Mouse (Mus musculus): ENCODE measurements at regions not wholly inside any gene's neighbourhood (a gene's known extent, or its start where the extent isn't known, plus 50 kb on each side); places are given as distances from the start of the nearest gene placed in this dataset.

GRCm38 (mm10) chr13:28528898-28529511 is 271.7 kb downstream of the Gm11361 start:
- DNase-seq (ENCODE audit: low read depth, low spot score) = no peak

GRCm38 (mm10) chr13:28526299-28526698 is 269.0 kb downstream of the Gm11361 start:
- no peak for DNase-seq (ENCODE audit: low read depth, low spot score)

GRCm38 (mm10) chr13:28524411-28524810 is 267.1 kb downstream of the Gm11361 start:
- no peak for DNase-seq (ENCODE audit: low read depth, low spot score)

- DNase-seq (ENCODE audit: low read depth, low spot score) = no peak
Observed at GRCm38 (mm10) chr13:28520127-28520482, 262.8 kb downstream of the Gm11361 start.

- DNase-seq (ENCODE audit: low read depth, low spot score) = peak; percentile 13
Observed at GRCm38 (mm10) chr13:28519383-28520126, 262.2 kb downstream of the Gm11361 start.

GRCm38 (mm10) chr13:28517161-28517560 is 259.8 kb downstream of the Gm11361 start:
- no peak for DNase-seq (ENCODE audit: low read depth, low spot score)

GRCm38 (mm10) chr13:28516636-28517035 is 259.3 kb downstream of the Gm11361 start:
- DNase-seq (ENCODE audit: low read depth, low spot score) = no peak

GRCm38 (mm10) chr13:28514245-28514644 is 256.9 kb downstream of the Gm11361 start:
- no peak for DNase-seq (ENCODE audit: low read depth, low spot score)

- DNase-seq (ENCODE audit: low read depth, low spot score) = no peak
Observed at GRCm38 (mm10) chr13:28513336-28513735, 256.0 kb downstream of the Gm11361 start.

GRCm38 (mm10) chr13:28512573-28513334 is 255.4 kb downstream of the Gm11361 start:
- no peak for DNase-seq (ENCODE audit: low read depth, low spot score)

- no peak for DNase-seq (ENCODE audit: low read depth, low spot score)
Observed at GRCm38 (mm10) chr13:28508184-28508583, 250.9 kb downstream of the Gm11361 start.

- DNase-seq (ENCODE audit: low read depth, low spot score) = no peak
Observed at GRCm38 (mm10) chr13:28507783-28508182, 250.5 kb downstream of the Gm11361 start.

- DNase-seq (ENCODE audit: low read depth, low spot score) = no peak
Observed at GRCm38 (mm10) chr13:28504340-28504739, 247.0 kb downstream of the Gm11361 start.

GRCm38 (mm10) chr13:28502171-28502570 is 244.8 kb downstream of the Gm11361 start:
- DNase-seq (ENCODE audit: low read depth, low spot score) = no peak

- no peak for DNase-seq (ENCODE audit: low read depth, low spot score)
Observed at GRCm38 (mm10) chr13:28500697-28501096, 243.4 kb downstream of the Gm11361 start.

- DNase-seq (ENCODE audit: low read depth, low spot score) = no peak
Observed at GRCm38 (mm10) chr13:28497483-28497882, 240.2 kb downstream of the Gm11361 start.

- DNase-seq (ENCODE audit: low read depth, low spot score) = no peak
Observed at GRCm38 (mm10) chr13:28492015-28492414, 234.7 kb downstream of the Gm11361 start.

- DNase-seq (ENCODE audit: low read depth, low spot score) = no peak
Observed at GRCm38 (mm10) chr13:28483727-28484126, 226.4 kb downstream of the Gm11361 start.

GRCm38 (mm10) chr13:28481224-28481965 is 224.1 kb downstream of the Gm11361 start:
- no peak for DNase-seq (ENCODE audit: low read depth, low spot score)

- DNase-seq (ENCODE audit: low read depth, low spot score) = no peak
Observed at GRCm38 (mm10) chr13:28466151-28466550, 208.8 kb downstream of the Gm11361 start.

- DNase-seq (ENCODE audit: low read depth, low spot score) = no peak
Observed at GRCm38 (mm10) chr13:28465187-28465880, 208.0 kb downstream of the Gm11361 start.

Data from forelimb bud, embryonic 11.5 days (tissue).